Mouse (Mus musculus): ENCODE data around the gene Anks4b.

Anks4b gene

GRCm38 (mm10) chr7:120173603-120174244 is at the start of gene Anks4b:
Gene Anks4b (plus strand): TSS chr7:120173858.
- in situ Hi-C loops (cut with MboI; ENCODE audit: unreplicated experiment in 2 of 2) = no loop called here

DNA sequence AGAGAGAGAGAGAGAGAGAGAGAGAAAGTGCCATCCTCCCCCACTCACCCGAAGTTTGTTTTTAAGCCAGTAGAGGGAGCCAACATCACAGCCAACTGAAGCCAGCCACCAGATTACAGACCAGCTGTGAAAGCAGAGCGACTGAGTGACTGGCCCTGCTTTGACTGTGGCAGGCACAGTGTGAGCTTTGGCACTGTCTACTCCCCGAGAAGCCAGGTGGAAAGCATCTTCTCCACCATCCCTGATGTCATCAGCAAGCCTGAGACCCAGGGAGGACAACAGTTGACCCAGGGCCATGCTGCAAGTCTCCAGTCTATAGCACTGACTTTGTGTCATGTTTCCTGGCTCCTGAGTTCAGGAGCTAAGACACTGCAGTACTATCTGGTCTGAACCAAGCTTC is 48.8 kb upstream of the Anks4b start:
- in situ Hi-C loops (cut with MboI; ENCODE audit: unreplicated experiment in 2 of 2) = loop anchor here (5.0 to 25.0 kb wide), 3 partner anchors 637 to 702 kb away; partner anchors contain the start of gene Gm5737 (in 1 of the 2)

DNA sequence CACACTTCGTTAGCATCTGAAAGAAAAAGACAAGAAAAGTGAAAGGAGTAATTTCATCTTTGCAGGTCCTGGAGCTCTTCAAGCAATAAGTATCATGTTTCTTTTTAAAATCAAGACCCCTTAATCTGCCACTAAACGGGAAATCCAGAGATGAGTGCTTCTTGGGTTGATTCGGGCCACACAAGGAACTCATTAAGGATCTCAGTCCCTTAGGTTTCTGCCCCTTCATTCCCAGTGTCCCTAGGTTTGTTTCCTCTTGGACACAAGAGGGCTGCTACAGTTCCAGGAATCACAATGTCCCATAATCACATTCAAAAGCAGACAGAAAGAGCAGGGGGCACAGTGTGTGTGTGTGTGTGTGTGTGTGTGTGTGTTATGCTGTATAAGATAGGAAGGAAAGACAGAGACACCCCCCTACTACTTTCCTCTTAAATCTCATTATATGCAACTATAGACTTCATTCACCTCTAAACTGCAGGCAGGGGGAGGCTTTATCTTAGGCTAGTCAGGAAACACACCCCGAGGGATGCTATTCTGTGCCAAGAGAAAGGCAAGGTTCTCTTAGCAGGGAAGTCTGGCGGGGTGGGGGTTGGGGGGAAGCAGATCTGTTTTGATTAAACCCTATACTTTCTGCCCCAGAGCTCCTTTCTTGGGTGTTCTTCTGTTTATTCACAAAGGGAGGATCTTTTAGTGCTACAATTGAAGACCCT is 46.5 kb upstream of the Anks4b start:
- in situ Hi-C loops (cut with MboI; ENCODE audit: unreplicated experiment in 2 of 2) = loop anchor here in 1 of 2 experiments (25.0 kb wide), 1 partner anchor 685 kb away; the partner anchor contains the start of gene Gm5737

- in situ Hi-C loops (cut with MboI; ENCODE audit: unreplicated experiment in 2 of 2) = loop anchor here in 1 of 2 experiments (25.0 kb wide), 1 partner anchor 685 kb away; the partner anchor contains the start of gene Gm5737
Measured at GRCm38 (mm10) chr7:120127686-120128059, 46.0 kb upstream of the Anks4b start.

DNA sequence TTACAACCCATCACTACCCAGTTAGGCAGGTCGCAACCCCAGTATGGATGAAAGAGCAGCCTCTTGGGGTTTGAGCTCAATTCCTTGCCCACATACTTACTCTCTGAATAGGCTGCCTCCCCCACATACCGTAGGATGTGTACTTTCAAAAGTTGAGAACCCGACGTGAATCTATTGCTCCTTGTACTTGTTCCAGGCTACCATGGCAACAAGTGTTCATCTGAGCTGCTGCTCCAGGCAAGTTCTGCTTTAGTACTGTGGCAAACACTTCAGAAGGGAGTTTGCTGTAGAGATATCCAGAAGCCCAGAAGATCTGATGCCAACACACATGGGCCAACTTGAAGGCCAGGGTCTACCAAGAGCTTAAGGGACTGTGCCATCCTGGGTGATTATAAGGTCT is 44.7 kb upstream of the Anks4b start:
- in situ Hi-C loops (cut with MboI; ENCODE audit: unreplicated experiment in 2 of 2) = loop anchor here in 1 of 2 experiments (25.0 kb wide), 1 partner anchor 683 kb away; the partner anchor contains the start of gene Gm5737

GRCm38 (mm10) chr7:120142743-120143142 is 30.9 kb upstream of the Anks4b start:
- in situ Hi-C loops (cut with MboI; ENCODE audit: unreplicated experiment in 2 of 2) = loop anchor here in 1 of 2 experiments (25.0 kb wide), 1 partner anchor 670 kb away; the partner anchor contains the start of gene Gm5737

GRCm38 (mm10) chr7:120145191-120145590 is 28.5 kb upstream of the Anks4b start, which contains the start of gene Zp2:
Gene Zp2 (minus strand): TSS chr7:120145291.
- in situ Hi-C loops (cut with MboI; ENCODE audit: unreplicated experiment in 2 of 2) = loop anchor here in 1 of 2 experiments (25.0 kb wide), 1 partner anchor 667 kb away; the partner anchor contains the start of gene Gm5737

DNA sequence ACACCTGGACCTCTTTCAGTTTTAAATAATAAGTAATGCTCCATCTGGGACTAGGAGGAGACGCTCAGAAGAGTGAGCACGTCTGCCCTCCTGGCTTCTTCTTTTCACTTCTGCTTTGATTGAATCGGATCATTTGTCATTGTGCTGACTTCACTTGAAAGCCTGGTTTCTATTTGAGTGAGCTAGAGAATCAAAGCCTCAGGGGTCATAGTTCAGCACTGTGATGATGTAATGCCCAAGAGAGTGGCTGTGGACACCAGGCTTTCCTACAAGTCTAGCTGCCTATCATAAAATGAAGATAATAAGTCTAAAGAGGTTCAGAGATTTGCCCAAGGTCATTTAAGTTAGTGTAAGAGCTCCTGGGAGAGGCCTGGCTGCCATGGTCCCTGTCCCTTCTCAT is 23.4 kb upstream of the Anks4b start:
- in situ Hi-C loops (cut with MboI; ENCODE audit: unreplicated experiment in 2 of 2) = no loop called here

- in situ Hi-C loops (cut with MboI; ENCODE audit: unreplicated experiment in 2 of 2) = no loop called here
Measured at GRCm38 (mm10) chr7:120150898-120151297, 22.8 kb upstream of the Anks4b start.

- in situ Hi-C loops (cut with MboI; ENCODE audit: unreplicated experiment in 2 of 2) = no loop called here
Measured at GRCm38 (mm10) chr7:120156841-120157409, 16.7 kb upstream of the Anks4b start.

GRCm38 (mm10) chr7:120157575-120158061 is 16.0 kb upstream of the Anks4b start:
- in situ Hi-C loops (cut with MboI; ENCODE audit: unreplicated experiment in 2 of 2) = no loop called here

DNA sequence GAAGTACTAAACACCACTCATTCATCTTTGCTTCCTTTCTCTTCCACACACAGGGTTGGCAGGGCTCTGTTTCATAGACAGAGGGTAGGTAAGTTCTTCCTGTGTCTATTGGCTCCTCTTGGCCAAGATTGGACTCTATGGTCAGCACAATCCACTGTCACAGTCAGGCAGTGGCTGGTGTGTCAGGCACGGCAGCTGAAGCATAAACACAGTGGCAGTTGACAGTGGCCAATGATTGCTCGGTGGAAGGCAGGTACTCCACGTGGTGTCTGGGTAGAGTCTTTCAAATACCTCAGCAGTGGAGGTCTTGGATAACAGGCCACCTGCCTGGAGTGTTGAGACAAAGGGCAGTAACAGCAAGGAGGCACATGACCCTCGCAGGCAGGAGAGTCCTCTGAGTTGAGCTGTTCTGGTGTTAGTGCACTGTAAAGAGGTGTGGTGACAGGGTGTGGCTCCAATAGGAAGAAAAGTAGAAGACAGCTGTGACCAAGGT is 15.5 kb upstream of the Anks4b start:
- in situ Hi-C loops (cut with MboI; ENCODE audit: unreplicated experiment in 2 of 2) = no loop called here

- in situ Hi-C loops (cut with MboI; ENCODE audit: unreplicated experiment in 2 of 2) = no loop called here
Measured at GRCm38 (mm10) chr7:120163581-120164251, 9.9 kb upstream of the Anks4b start.

GRCm38 (mm10) chr7:120172188-120172700 is 1.4 kb upstream of the Anks4b start:
- in situ Hi-C loops (cut with MboI; ENCODE audit: unreplicated experiment in 2 of 2) = no loop called here

DNA sequence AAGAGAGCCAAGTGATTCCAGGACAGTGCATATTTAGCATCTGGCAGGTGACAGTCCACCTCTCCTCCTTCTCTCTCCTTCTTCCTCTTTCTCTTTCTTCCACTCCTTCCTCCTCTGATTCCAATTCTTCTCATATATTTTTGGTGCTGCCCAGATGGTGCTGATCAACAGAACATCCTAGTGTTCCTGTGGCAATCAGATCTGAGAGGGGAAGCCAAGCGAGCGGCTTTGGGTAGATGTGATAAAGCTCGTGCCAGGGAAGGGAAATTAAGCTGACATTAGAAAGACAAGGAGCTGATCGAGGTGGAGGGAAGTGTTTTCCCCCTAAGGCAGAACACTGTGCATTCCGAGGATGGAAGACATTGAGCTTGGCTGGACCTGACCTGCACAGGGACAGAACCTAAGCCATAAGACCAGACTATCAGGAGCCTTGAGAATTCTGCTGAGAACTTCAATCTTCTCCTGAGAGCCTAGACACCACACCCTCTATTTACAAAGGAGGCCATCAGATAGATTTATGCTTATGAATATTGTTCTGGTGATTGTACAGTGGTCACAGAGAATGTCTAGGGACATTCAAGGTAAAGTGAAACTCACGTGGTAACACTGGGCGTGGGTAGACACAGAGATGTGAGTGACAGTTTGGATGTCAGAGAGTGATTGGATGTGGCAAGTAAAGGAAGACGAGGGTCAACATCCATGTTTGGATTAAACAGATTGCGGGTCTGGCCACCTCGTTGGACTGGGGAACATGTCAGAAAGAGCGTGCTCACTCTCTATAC is 1.3 kb downstream of the Anks4b start:
- in situ Hi-C loops (cut with MboI; ENCODE audit: unreplicated experiment in 2 of 2) = no loop called here

DNA sequence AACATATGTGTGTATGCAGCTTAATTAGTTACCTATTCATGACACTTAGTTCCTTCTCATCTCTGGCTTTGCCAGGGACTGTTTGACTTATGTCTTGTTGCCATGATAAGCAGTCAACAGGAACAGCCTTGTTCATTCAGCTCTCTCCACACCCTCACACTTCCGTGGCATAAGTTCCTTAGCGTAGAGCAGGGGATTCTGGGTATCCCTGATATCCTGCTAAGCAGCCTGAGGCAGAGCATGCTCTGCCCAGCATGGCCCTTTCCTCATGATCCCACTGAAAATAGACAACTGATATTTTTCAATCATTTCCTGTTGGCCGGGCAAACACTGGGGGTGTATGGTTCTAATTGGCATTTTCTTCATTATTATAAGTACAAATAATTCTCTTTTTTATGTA is 4.0 kb downstream of the Anks4b start:
- in situ Hi-C loops (cut with MboI; ENCODE audit: unreplicated experiment in 2 of 2) = no loop called here

GRCm38 (mm10) chr7:120178935-120179334 is 5.3 kb downstream of the Anks4b start:
- in situ Hi-C loops (cut with MboI; ENCODE audit: unreplicated experiment in 2 of 2) = no loop called here

DNA sequence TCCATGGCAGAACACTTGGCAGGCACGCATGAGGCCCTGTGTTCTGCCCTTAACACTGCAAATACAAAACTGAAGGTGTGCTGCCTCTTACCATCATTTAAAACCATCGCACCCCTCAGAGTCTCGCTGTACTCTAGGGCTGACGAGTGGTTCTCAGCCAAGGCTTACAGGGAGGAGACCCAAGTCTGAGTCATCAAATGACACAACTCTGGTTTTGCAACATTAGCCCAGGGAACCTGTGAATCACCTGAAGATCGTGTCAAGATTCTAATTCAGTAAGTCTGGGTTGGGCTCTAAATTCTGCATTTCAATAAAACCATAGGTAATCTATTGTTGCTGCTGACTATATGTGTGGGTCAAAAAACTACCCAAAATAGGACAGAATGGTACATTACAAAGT is 6.9 kb downstream of the Anks4b start:
- in situ Hi-C loops (cut with MboI; ENCODE audit: unreplicated experiment in 2 of 2) = no loop called here

Measured in v-Abl transformed pro-B cells (cell line).